ENCODE assay signal across 7 mouse cellular contexts in the genomic region with DNA sequence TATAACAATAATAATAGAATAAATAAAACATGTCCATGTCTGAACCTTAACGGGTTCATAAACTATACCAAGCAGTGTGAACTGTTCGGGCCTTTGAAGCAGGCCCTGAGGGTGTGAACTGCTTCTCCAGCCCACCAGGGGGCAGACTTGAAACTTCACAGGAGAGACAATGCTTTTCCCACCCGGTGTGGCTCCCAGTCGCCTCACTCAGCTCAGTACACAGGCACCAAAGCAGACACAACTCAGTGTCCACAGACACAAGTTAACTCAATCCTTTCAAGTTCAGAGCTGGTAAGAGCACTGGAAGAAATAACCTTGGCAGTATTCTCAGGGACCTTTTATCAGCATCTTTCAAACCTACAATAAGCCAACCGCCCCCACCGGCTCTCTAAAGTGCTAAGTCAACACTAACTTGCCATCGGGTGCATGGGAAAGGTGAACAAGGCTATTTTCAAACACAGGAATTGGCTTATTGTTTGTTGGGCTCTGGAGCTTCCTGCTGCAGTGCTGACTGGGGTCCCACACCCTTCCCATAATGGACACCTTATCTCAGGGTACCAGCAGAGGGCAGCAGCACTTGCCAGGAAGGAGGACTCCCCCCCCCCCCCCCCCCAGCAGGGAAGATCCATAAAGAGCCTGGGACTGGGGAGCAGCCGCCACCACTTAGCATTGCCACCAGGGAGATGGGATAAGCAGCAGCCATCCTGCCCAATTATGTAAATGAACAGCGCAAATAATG. TPM values are rescaled to one million over a fixed set of nuclear protein-coding genes. Genes with fewer than 3 reads are reported as not detected.
DNase-seq lines count a peak whose midpoint lies in the region; ATAC-seq and TF ChIP-seq lines count a peak whose summit lies in the region.

No protein-coding gene starts in this region.

- 28% methylated on average over 9 of the region's 9 CpGs for WGBS in intestine, embryonic 15.5 days
- 46% methylated on average over 9 of the region's 9 CpGs for WGBS in midbrain, embryonic 10.5 days
- WGBS in small intestine, adult 2 months, result 28% methylated on average over 9 of the region's 9 CpGs

- intact Hi-C loops in gastrocnemius, postnatal 36 days (cut with DNase I), result loop anchor here (1.0 to 2.0 kb wide), 2 partner anchors 16 to 77 kb away; partner anchors contain the start of gene Ccdc88c
- intact Hi-C loops in left cerebral cortex, postnatal 25 days (cut with DNase I), result loop anchor here (1.0 kb wide), 1 partner anchor 77 kb away; the partner anchor contains the start of gene Ccdc88c

- peaks cover 6% of the 10 kb centered on the region; the same call in 1 of the 2 replicates for H3K4me1 ChIP-seq in intestine, embryonic 15.5 days (replicated peaks)
- H3K4me1 ChIP-seq in midbrain, embryonic 10.5 days, result peaks cover 34% of the 10 kb centered on the region
- H3K4me1 ChIP-seq in small intestine, adult 2 months (ENCODE audit: control insufficient read depth, insufficient read depth, insufficient read length, low read length), result no peaks in the 10 kb centered on the region

- 0 out of 2 replicates have a peak overlapping the region, but pooled peaks have one; percentile 26 for H3K4me2 ChIP-seq in intestine, embryonic 15.5 days (replicated peaks)

- peak; percentile 70 for DNase-seq in adrenal gland, adult 2 months
- peak; percentile 85 for DNase-seq in embryo, embryonic 10 days (ENCODE audit: low spot score)
- peak; percentile 64 to 71 for DNase-seq in gastrocnemius, postnatal 36 days
- peak; percentile 78 to 82 for DNase-seq in left cerebral cortex, postnatal 25 days (ENCODE audit: low spot score in 2 of 2)
- peak; percentile 73 for DNase-seq in midbrain, embryonic 10.5 days (ENCODE audit: low spot score)

- H3K27me3 ChIP-seq in intestine, embryonic 15.5 days (replicated peaks), result no peaks in the 10 kb centered on the region
- peaks cover 17% of the 10 kb centered on the region; the same call in 1 of the 2 replicates for H3K27me3 ChIP-seq in midbrain, embryonic 10.5 days (ENCODE audit: low read depth, poor library complexity, severe bottlenecking)
- no peaks in the 10 kb centered on the region for H3K27me3 ChIP-seq in small intestine, adult 2 months (ENCODE audit: control insufficient read depth, insufficient read depth, low read length)

- no peak overlapping the region for H3K27ac ChIP-seq in intestine, embryonic 15.5 days
- peak overlapping the region; percentile 67 for H3K27ac ChIP-seq in midbrain, embryonic 10.5 days (replicated peaks)
- no peak overlapping the region for H3K27ac ChIP-seq in small intestine, adult 2 months (ENCODE audit: insufficient read depth, low read depth, low read length)

- H3K4me3 ChIP-seq in intestine, embryonic 15.5 days (replicated peaks), result no peak overlapping the region
- H3K4me3 ChIP-seq in midbrain, embryonic 10.5 days, result no peak overlapping the region
- no peak overlapping the region for H3K4me3 ChIP-seq in small intestine, adult 2 months (ENCODE audit: low read depth, low read length)

- TF ChIP-seq POLR2A in small intestine, adult 2 months (IDR thresholded peaks at IDR 0.05; ENCODE audit: low read depth, low read length), result no peak

- H3K36me3 ChIP-seq in intestine, embryonic 15.5 days, result peaks cover 5% of the 10 kb centered on the region; the same call in 1 of the 2 replicates
- H3K36me3 ChIP-seq in midbrain, embryonic 10.5 days, result peaks cover 82% of the 10 kb centered on the region
- H3K36me3 ChIP-seq in small intestine, adult 2 months (ENCODE audit: control insufficient read depth, insufficient read depth, low read length), result peaks cover 53% of the 10 kb centered on the region

- TF ChIP-seq CTCF in small intestine, adult 2 months (IDR thresholded peaks at IDR 0.05; ENCODE audit: extremely low read depth, insufficient read length, insufficient replicate concordance, low read depth, low read length), result peak; percentile 79; the same call in 1 of the 2 replicates

- H3K9ac ChIP-seq in intestine, embryonic 15.5 days, result no peak overlapping the region

- ATAC-seq in intestine, embryonic 15.5 days, result peak; percentile 88

- no peaks in the 10 kb centered on the region for H3K9me3 ChIP-seq in intestine, embryonic 15.5 days
- H3K9me3 ChIP-seq in midbrain, embryonic 10.5 days (replicated peaks), result no peaks in the 10 kb centered on the region

RNA-seq across cellular contexts. Expression of gene Gpr68, which starts 44.4 kb away (rescaled TPM):
- total RNA-seq in adrenal gland, adult 2 months (2021), result 1 to 10 TPM in 1 of 2 experiments, under 1 TPM in 1; 0.52 to 1.2 TPM
- 1.4 and 2.1 TPM in 2 replicates for polyA plus RNA-seq in adrenal gland, adult 2 months (2012; rRNA removed)
- under 1 TPM; 0.10 to 0.15 TPM for total RNA-seq in gastrocnemius, postnatal 36 days (2021)
- 0.61 and 0.62 TPM in 2 replicates for polyA plus RNA-seq in intestine, embryonic 15.5 days (2015; fragmentation: Nextera tagmentation; extraction: Ambion mirVana)
- total RNA-seq in left cerebral cortex, postnatal 25 days (2021), result 10 to 100 TPM in 1 of 2 experiments, 1 to 10 TPM in 1; 8.3 to 11.6 TPM
- polyA plus RNA-seq in midbrain, embryonic 10.5 days (2016; fragmentation: Nextera tagmentation; extraction: Ambion mirVana), result 0.29 and 1.1 TPM in 2 replicates
- 3.0 and 6.0 TPM in 2 replicates for polyA plus RNA-seq in small intestine, adult 2 months (2012; rRNA removed)
